Mouse (Mus musculus): Measurements from ENCODE around the gene Pcp2.

Gene Pcp2

GRCm38 (mm10) chr8:3625445-3625844 is at the start of gene Pcp2:
Gene Pcp2, minus strand, starts transcription at chr8:3625545.
- no peak for DNase-seq (ENCODE audit: low spot score)

GRCm38 (mm10) chr8:3674671-3675070 is 49.3 kb upstream of the Pcp2 start:
- no peak for DNase-seq (ENCODE audit: low spot score)

GRCm38 (mm10) chr8:3671980-3672491 is 46.7 kb upstream of the Pcp2 start, which contains the start of gene Fcor:
Gene Fcor, minus strand, starts transcription at chr8:3672362.
- DNase-seq (ENCODE audit: low spot score): peak; percentile 91

GRCm38 (mm10) chr8:3670388-3670787 is 45.0 kb upstream of the Pcp2 start:
- DNase-seq (ENCODE audit: low spot score): no peak

- no peak for DNase-seq (ENCODE audit: low spot score)
Measured at GRCm38 (mm10) chr8:3665507-3665906, 40.2 kb upstream of the Pcp2 start, which contains the start of gene Mcemp1. Gene Mcemp1, plus strand, starts transcription at chr8:3665754.

- DNase-seq (ENCODE audit: low spot score): no peak
Measured at GRCm38 (mm10) chr8:3664405-3664804, 39.1 kb upstream of the Pcp2 start.

- DNase-seq (ENCODE audit: low spot score): no peak
Measured at GRCm38 (mm10) chr8:3660889-3661288, 35.5 kb upstream of the Pcp2 start.

GRCm38 (mm10) chr8:3656725-3657381 is 31.5 kb upstream of the Pcp2 start:
- DNase-seq (ENCODE audit: low spot score): peak; percentile 55

- no peak for DNase-seq (ENCODE audit: low spot score)
Measured at GRCm38 (mm10) chr8:3655526-3655925, 30.2 kb upstream of the Pcp2 start, which contains the start of gene Retn. Gene Retn, plus strand, starts transcription at chr8:3655770.

GRCm38 (mm10) chr8:3654726-3655508 is 29.6 kb upstream of the Pcp2 start:
- DNase-seq (ENCODE audit: low spot score): no peak

- DNase-seq (ENCODE audit: low spot score): no peak
Measured at GRCm38 (mm10) chr8:3652845-3653244, 27.5 kb upstream of the Pcp2 start.

GRCm38 (mm10) chr8:3648990-3649389 is 23.6 kb upstream of the Pcp2 start:
- DNase-seq (ENCODE audit: low spot score): peak; percentile 33

GRCm38 (mm10) chr8:3648268-3648667 is 22.9 kb upstream of the Pcp2 start:
- DNase-seq (ENCODE audit: low spot score): no peak

- no peak for DNase-seq (ENCODE audit: low spot score)
Measured at GRCm38 (mm10) chr8:3647561-3647960, 22.2 kb upstream of the Pcp2 start.

- no peak for DNase-seq (ENCODE audit: low spot score)
Measured at GRCm38 (mm10) chr8:3646824-3647531, 21.6 kb upstream of the Pcp2 start.

GRCm38 (mm10) chr8:3645804-3646203 is 20.5 kb upstream of the Pcp2 start:
- peak; percentile 12 for DNase-seq (ENCODE audit: low spot score)

GRCm38 (mm10) chr8:3631478-3631875 is 6.1 kb upstream of the Pcp2 start:
- peak; percentile 32 for DNase-seq (ENCODE audit: low spot score)

- DNase-seq (ENCODE audit: low spot score): peak; percentile 76
Measured at GRCm38 (mm10) chr8:3630647-3631477, 5.5 kb upstream of the Pcp2 start, which contains the start of gene Stxbp2. Gene Stxbp2, plus strand, starts transcription at chr8:3630955.

- peak; percentile 58 for DNase-seq (ENCODE audit: low spot score)
Measured at GRCm38 (mm10) chr8:3628014-3628413, 2.7 kb upstream of the Pcp2 start.

GRCm38 (mm10) chr8:3626971-3627370 is 1.6 kb upstream of the Pcp2 start:
- no peak for DNase-seq (ENCODE audit: low spot score)

GRCm38 (mm10) chr8:3622119-3622518 is 3.2 kb downstream of the Pcp2 start:
- no peak for DNase-seq (ENCODE audit: low spot score)
